Mouse (Mus musculus) lung, postnatal 10 days (tissue): Measurements from ENCODE around the gene Plekhg6.

Experiments
- DNase-seq: peaks from one replicate; pipeline ENCODE4 v3.0.0; 2021

Plekhg6 gene

DNA sequence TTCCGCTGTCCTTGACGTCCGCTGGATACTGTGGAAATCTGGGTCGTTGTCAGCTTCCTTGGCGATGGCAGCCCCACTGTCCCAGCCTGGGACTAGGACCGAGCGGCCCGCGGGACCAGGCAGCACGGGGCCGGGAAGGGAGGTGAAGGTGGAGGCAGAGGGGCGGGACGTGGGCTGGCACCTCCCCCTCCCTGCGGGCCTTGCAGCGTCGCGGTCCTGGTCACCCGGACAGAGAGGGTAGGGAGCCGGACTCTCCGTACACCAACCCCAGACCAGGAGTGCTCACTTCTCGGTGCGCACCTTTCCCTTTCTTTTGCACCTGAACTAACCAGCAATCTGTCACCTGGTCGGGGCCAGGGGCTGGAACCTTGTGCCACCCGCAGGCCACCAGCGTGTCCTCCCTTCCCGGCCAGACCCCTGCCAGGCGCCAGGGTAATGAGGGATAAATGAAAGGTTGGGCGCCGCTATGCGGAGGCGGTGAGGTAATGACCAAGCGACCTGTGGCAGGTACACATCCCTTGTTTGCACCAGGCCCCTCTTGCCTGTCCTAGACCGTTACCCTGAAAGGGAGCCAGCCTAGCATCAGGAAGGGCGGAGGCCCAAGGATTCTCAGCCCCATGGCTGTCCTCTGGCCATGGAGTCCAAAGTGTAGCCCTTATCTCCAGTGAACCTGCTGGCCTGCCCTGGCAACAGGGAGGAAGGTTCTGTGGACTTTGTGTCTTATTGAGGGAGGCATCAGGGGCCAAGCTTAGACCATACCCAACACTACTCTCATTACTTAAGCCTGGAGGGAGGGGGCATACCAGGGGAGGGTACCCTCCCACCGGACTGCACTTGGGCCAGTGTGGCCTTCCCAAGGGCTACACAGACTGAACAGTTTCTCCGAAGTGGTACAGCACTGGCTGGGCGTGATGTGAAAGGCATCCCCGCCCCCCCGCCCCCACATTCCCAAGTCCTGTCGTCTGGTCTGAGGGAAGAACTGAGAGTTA, at the start of gene Plekhg6:
TSS of gene Plekhg6 (minus strand) at position 422 of the 989 bp plus-strand sequence.
- peak; percentile 62 for DNase-seq

DNA sequence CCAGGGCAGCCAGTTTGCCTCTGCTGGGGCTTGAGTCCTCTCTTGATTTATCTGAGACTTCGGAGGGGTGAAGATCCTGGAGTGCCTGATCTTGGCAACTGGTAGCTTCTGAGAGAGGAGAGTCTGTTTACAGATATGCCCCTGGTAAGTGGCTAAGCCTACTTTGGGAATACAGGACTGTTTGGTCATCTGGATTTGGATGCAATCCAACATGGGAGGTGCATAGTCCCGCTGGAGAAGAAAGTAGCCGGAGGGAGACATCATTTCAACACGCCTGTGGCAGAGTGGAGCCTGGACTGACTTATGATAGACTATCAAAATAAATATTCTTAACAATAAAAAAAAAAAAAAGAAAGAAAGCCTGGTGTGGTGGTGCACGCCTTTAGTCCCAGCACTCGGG, 49.1 kb upstream of the Plekhg6 start:
- peak; percentile 48 for DNase-seq

DNA sequence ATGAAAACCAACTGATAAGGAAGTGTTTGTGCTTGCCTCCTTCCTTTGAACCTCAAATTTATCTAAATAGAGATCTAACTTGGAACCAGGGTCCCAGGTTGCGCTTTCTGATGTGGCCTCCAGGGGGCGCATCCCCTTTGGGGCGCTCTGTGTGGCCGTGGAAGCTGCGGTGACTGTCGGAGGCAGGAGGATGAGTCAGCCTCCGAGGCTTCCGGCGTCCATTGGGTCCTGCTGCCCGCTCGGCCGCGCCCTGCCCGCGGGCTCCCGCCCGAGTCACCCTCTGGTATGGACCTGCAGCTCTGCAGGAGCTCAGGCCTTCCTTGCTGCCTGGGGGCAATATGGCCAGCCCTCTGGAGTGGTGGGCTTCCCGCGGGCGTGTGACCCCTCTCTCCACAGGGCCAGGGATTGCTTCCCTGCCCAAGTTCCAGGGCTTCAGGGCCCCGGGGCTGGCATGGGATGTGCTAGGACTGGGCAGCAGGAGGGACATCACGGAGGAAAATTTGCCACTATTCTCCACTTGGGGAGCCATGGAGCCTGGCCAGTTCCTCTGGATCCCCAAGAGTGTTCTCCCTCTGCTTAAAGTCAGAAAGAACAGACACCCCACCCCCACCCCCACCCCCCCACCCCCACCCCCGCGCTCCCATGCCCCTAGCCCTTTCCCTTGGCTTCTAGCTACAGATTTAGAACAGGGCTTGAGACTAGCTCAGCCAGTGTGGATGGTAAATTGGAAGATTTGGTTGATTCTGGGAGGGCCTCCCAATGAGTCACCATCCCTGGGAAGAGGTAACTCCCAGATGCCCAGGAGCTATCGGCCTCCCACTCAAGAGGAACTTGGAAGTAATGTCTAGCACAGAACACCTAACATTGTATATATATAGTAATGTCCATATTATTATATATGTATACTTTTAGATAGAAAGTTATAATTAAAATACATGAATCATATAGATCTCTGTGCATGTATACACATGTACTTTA, 46.1 kb upstream of the Plekhg6 start:
- DNase-seq: peak; percentile 91

DNA sequence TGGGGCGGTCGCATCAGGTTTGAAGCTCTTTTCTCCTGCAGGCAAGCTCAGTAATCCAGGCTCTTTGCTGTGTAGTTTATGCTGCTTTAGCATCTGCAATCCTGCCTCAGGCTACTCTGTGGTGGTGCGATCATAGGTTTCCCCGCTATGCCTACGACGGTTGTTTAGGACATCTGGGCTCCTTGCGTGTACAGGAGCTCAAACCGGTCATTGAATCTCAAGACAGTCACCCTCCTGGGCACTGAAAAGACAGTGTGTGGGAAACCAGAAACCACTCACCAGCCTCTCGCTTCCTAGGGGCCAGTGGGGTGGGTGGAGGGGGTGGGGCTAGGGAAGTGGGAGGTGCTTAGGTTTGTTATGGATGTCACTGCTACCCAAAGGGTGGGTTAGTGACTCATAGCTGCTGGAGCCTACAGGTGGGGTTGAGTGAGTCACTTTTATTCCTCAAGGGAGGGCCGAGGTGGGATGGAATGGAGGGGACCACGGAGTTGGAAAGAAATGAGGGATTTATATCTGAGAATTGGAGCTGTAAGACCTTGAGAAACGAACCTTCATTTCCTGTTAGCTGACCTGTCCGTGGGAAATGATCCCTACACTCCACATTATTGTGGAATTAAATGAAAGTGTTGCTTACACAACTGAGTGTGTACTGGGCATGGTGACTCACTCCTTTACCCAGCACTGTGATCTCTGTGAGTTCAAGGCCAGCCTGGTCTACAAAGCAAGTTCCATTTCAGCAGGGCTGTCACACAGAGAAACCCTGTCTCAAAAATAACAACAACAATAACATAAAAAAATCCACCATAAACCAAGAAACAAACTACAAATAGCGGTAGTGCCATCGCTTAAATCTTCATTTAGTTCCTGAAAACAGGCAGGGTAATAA, 44.9 kb upstream of the Plekhg6 start:
- DNase-seq: no peak

DNA sequence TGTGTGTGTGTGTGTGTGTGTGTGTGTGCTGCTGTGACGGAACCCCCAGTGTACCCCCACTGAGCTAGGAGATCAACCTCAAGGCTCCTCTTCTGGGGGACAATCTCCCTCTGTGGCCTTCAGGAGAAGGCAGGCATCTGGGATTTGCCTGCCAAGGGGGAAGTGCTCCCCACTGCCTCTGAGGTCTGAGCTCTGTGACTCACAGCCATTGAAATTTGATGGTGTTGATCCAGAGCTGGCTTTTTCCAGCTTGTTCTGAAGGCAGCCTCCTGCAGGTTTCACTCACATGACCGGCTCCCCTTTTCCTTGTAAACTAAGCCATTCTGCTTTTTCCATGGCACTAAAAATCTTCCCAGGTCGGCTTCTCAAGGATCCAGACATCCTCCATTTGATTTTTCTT, 43.6 kb upstream of the Plekhg6 start:
- DNase-seq: no peak

DNA sequence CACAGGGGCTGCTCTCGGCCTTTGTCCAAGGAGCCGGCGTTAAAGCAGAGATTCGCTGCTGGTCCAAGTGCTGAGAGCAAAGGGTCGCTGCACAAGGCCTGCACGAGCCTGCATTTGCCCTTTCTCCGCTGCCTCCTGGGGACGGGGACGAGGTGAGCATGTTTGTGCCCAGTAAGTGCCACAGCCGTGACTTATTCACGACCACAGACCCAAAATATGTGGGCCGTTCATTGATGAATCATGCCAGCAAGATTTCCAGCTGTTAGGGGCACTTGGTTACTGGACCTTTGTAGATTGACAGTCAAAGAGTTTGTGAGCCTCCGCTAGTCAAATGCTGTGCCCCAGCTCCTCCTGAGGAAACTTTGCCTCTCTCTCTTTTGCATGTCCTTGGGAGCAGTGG, 42.9 kb upstream of the Plekhg6 start:
- no peak for DNase-seq

DNA sequence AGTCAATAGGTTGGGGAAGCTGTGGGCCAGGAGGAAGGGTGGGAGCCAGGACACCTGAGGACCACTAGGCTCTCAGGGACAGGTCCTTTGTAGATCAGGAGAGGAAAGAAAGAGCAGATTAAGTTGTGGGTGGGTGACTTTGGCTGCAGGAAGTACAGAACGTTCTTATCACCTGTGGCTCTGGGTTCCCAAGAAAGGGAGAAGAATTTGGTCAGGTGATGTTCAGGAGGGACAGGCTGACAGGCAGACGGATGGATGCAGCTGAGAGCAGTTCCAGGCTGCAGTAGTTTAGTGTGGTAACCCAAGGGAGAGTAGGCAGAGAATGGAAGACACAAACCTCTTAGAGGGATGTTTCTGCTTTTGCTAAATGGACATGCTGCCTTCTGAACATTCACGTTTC, 42.5 kb upstream of the Plekhg6 start:
- DNase-seq: no peak

DNA sequence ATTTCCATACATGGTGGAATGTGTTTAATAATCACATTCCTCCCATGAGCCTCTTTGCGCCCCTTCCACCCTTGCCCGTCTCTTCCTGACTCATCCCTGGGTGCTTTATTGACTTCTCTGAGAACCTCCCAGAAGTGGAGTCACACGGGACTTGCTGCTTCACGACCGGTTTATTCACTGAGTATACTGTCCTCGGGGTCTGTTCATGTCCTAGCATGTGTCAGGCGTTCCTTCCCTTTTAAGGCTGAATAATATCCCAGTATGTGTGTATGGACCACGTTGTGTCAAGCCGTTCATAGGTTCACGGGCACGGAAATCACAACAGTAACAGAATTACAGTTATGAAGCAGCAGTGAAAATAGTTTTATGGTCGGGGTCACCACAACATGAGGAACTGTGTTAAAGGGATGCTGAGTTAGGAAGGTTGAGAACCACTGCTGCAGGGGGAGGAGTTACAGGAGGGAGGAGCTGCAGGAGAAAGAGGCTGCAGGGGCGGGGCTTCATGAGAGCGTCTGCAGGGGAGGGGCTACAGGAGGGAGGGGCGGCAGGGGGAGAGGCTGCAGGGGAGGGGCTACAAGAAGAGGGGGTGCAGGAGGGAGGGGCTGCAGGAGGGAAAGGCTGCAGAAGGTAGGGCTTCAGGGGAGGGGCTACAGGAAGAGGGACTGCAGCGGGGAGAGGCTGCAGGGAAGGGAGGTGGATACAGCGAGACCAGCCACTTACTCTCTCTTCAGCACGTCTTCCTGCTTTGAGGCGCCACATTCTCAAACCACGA, 41.6 kb upstream of the Plekhg6 start:
- peak; percentile 82 for DNase-seq

DNA sequence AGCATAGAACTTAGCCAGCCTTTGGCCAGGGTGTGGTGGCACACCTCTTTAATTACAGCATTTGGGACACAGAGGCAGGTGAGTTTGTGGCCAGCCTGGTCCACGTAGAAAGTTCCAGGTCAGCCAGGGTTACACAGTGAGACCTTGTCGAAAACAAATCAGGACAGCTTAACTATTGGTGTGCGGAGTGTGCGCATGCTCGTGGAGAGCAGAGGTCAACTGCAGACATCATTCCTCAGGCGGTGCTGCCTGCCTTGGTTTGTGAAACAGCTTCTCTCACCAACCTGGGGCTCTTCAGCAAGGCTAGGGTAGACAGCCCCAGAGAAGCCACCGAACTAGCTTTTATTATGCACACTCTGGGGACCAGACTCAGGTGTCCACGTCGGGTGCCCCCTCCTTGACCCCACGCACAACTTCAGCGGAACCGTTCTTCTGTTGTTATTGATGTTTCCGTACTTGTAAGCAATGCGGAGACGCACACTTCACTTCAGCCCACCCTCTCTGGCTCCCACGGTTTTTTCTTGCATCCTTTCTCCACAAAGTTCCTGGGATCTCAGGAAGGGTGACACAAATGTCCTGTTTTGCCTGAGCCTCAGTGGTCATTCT, 40.0 kb upstream of the Plekhg6 start:
- no peak for DNase-seq

DNA sequence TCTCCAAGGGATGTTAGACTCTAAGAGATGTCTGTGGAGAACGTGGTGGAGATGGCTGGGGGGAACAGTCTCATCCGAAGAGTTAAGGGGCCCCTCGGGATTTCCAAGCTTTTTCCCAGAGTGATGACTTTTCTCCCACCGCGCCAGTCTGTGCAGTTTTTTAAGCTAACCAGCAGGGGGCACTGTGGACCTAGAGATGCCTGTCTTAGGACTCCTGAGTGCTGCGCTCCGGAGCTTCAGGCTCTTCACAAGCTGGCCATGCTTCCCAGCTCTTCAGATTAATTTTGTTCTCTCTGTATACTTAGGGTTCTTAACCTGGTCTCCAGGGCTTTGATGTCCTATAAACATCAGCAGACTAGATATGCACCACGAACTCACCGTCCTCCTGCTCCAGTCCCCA, 38.2 kb upstream of the Plekhg6 start:
- DNase-seq: peak; percentile 90

DNA sequence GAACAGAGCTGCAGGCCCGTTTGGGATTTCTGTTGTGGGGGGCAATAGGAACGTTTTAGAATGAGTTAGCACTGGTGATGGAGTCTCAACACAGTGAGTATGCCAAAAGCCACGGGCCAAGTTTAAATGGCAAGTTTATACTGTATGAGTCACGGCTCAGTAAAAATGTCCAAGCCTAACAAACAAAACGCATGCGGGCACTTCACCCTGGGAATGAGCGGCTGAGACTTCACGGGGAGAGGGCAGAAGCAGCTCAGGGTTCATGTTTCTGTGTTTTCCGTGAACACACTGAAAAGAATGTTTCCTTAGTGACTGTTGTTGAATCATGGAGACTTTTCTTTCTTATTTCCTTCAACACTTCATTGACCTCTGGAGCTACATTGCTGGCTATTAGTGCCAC, 32.7 kb upstream of the Plekhg6 start:
- peak; percentile 44 for DNase-seq

DNA sequence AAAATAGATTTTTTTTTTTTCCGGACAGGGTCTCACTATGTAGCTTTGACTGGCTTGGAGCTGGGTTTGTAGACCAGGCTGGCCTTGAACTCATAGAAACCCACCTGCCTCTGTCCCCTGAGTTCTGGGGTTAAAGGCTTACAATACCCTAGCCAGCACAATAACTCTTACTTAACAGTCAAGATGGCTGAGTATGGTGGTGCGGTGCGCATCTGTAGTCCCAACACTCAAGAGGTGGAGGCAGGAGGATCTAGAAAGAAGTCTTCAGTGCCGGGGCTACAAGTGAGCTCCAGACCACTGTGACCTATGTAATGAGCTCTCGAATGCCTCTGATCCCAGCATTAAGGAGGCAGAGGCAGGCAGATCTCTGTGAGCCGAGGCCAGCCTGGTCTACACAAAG, 31.1 kb upstream of the Plekhg6 start:
- DNase-seq: no peak

DNA sequence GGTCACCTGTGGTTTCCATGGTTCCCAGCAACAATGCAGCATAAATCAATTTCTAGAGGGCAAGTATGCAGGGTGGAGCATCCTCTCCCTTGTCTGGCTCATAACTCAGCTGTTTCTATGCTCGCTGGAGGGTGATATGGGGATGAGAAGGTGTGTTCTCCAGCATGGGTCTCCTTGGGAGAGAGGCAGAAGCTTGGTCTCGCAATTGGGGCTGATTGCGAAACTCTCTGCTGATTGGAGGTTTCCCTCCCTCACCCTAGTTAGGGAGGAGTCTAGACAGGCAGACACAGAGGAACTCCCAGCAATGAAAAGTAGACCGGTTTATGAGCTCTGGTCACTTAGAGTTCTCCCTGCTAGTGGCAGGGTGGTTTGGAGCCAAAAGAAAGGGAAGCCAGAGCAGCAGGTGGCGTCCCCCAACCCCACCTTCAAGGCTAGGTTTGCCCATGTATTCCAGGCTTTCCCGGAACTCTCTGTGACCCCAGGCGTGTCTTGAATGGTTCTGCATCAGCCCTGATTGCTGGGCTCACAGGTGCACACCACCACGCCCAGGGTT, 30.5 kb upstream of the Plekhg6 start:
- DNase-seq: peak; percentile 33

DNA sequence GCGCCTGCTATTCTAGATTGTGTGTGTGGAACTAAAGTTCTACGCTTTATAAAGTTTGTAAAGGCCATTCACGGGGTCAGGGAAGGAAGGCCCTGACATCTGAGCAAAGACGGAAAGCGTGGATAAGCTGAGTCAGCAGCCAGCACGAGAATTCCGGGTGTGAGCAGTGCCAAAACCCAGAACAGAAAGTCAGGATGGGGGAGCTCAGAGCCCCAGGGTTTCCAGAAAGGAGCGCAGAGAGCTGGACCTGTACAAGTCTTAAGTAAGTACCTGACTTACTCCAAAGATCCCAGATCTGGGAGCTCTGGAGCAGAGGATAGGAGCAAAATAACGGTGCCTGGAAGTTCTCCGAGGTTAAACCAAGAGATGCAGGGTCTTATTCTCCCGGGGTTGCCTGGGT, 30.0 kb upstream of the Plekhg6 start:
- DNase-seq: no peak

DNA sequence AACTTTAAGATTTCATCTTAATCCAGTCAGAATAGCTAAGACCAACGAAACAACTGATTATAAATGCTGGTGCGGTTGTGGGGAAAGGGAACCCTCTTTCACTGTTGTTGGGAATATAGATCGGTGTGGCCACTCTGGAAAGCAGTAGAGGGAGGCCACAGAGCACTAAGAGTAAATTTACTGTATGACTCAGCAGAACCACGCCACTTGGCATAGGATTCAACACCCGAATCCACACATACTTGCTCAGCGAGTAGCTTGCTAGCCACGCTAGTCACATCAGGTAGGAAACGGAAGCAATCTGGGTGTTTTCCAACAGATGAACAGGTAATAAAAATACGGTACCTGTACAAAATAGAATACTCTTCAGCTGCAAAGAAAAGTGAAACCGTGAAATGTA, 27.1 kb upstream of the Plekhg6 start:
- no peak for DNase-seq

DNA sequence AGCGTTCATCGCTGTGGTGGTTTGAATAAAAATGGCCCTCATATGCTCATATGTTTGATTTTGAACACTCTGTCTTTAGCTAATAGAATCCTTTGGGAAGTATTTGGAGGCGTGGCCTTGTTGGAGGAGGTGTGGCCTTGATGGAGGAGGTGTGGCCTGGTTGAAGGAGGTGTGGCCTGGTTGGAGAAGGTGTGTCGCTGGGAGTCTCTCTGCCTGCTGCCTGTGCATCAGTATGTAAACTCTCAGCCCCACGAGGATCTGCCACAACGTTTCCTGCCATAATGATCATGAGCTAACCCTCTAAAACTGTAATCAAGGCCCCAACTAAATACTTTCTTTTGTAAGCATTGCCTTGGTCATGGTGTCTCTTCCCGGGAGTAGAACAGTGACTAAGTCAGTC, 26.6 kb upstream of the Plekhg6 start:
- DNase-seq: no peak

DNA sequence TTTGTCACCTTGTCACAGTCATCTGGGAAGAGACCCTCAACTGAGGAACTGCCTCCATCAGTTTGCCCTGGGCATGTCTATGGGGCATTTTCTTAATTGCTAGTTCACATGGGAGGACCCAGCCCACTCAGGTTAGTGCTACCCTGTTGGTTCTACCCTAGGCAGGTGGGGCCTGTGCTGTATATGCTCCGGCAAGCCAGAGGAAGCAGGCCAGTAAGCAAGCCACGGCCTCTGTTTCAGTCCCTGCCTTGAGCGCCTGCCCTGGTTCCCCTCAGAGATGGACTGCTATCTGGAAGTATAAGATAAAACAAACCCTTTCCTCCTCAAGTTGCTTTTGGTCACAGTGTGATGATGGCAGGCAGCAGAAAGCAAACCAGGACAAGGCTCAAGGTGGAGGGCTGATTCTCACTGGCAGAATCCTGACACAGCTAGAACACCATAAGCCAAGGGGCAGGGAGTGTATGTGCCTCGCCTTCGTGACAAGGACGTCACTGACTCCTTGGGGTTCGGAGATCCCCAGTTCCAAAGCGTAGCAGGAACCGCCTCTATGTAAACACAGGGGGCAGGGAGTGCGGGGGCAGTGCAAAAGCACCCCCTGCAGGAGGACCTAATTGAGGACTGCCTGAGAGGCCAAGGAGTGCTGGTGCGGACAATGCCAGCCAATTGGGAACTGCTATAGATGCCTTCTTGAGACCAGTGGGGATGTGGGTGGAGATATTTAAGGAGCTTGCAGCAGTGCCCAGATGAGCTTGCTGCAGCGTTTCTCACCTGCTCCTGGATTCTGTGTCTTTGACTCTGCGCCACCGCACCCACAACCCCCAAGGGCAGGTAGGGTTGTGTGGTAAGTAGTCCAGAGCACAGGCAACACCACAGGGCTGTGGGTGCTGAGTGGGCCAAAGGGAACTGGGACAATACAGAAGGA, 25.1 kb upstream of the Plekhg6 start:
- no peak for DNase-seq

DNA sequence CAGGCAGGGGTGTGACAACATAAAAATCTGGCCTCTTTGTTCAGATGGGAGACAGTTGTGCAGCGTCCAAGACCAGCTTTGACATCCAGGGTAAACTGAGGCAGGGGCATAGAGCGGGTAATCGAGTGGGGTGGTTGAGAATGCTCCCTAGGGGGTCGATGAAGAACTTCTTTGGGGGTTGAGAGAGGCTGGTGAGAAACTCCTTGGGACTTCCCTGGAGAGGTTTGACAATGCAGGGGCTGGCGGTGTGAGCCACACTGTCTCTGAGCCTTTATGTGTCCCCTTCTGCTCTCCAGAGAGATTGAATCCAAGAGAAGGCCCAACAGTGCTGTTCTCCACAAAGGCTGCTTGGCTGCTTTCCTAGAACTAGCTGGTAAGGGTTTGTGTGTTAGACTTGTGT, 9.3 kb upstream of the Plekhg6 start:
- DNase-seq: no peak

DNA sequence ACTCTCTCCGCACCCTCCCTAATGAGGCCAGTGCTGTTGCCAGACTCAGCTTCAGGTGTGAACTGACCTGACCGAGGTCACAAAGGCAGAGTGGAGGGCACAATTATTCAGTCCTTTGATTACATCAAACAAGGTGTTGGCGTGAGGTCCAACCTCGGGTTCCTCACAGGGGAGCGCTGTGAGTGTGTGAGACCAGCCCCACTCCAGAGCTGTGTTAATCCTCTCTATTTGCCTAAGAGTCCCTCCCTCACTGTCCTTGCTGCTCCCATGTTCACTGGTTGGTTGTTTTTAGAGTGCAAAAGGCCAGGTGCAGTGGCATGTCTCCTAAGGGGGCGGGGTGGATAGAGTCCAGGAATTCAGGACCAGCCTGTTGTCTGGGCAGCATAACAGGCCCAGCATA, 5.5 kb upstream of the Plekhg6 start:
- no peak for DNase-seq
